Mouse (Mus musculus) C2C12 (cell line): Measurements from ENCODE around the gene Cdkn2b.

Experiments
- CTCF ChIP-seq: IDR thresholded peaks from one replicate; pipeline ENCODE4 v1.5.1; 2011; ENCODE audit not compliant: control insufficient read depth, insufficient read depth, insufficient read length
- MYOG ChIP-seq: IDR thresholded peaks from one replicate; pipeline ENCODE4 v1.6.1; 2011; ENCODE audit not compliant: control insufficient read depth, insufficient read length; ENCODE audit errors: extremely low read depth

GRCm38 (mm10) chr4:89351474-89351873 lies 40.6 kb upstream of the Cdkn2b start:
- TF ChIP-seq MYOG, result no peak
- no peak for TF ChIP-seq CTCF
